Mouse (Mus musculus) small intestine, adult 2 months (tissue): ENCODE data around the gene Cpne2.

Source experiments
- CTCF ChIP-seq: fragments of 200-500 bp; IDR thresholded peaks from 2 replicates; pipeline ENCODE4 v1.5.1; 2012; ENCODE audit warnings: low read depth, mild to moderate bottlenecking, control low read depth, inconsistent platforms, low read length, moderate library complexity, mixed read lengths; ENCODE audit not compliant: insufficient replicate concordance, insufficient read length; ENCODE audit errors: extremely low read depth
- POLR2A ChIP-seq: fragments of 200-500 bp; IDR thresholded peaks from 2 replicates; pipeline ENCODE4 v1.6.1; 2012; ENCODE audit warnings: low read depth, mild to moderate bottlenecking, control low read depth, inconsistent platforms, low read length, moderate library complexity

DNA sequence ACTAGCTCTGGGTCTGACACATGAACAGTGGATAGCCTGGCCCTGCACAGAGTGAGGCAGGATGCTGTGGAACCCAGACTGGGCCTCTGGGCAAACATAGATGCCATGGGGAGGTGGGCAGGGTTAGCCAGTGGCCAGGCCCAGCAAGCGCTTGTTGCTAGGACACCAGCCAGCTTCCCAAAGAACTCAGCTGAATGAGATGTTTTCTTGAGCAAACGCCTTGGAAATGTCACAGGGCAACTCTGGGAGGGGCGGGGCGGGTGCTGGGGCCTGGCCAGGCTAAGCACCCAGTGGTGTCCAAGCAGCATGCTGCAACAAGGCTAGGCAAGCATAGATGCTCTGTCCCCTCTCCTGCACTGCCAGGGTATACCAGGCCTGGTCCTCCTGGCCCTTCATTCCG, 28.5 kb downstream of the Cpne2 start:
- no peak for TF ChIP-seq CTCF
- no peak for TF ChIP-seq POLR2A
